Mouse (Mus musculus): ENCODE measurements around the gene Sdk2.

DNA sequence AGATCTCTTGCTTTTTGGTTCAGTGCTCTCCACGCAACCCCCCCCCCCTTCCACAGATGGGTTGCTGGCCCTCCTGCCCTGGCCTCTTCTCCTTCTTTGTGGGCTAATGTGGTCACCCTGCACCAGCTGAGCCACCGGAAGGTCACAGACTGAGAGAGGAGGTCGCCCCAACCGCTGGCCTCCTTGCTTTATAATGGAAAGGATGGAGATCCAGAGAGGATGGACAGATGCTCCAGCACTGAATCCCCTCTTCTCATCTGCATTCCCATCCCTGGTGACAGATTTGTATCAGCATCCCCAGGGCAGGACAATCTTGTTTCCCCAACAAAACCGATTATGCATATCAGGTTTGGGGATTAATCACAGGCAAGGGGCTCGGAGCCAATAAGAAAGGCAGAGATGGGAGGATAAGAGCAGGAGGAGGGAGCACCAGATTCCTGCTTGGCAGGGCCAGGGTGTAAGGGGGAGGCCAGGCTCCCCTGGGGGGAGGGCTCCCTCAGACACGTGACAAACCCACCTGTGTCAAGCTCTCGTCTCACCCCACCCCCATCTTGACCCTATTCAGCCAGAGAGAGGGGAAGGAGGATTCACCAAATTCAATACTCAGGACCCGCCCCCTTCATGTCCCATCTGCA is 124.6 kb downstream of the Sdk2 start:
- TF ChIP-seq CTCF (IDR thresholded peaks at IDR 0.05; ENCODE audit: borderline replicate concordance, extremely low read depth, insufficient read depth, insufficient read length) (no peak), POLR2A (IDR thresholded peaks at IDR 0.05; ENCODE audit: borderline replicate concordance, extremely low read depth, insufficient read depth, insufficient read length, poor library complexity, severe bottlenecking) (no peak)
